24 mouse cellular contexts compared by ENCODE assay signal in genomic region chr9:27792994-27793393, GRCm38 (mm10). TPM values are rescaled to one million over a fixed set of nuclear protein-coding genes. Genes with fewer than 3 reads are reported as not detected.
DNase-seq lines count a peak whose midpoint lies in the region; ATAC-seq and TF ChIP-seq lines count a peak whose summit lies in the region.
"Had no signal": no experiment of that assay in that cellular context is flagged by ENCODE, and none has a peak within 500 bp of the region (broad histone marks: within the 10 kb centered on the region; RNA-seq: fewer than 3 reads in every experiment).

No protein-coding gene starts in this region.

- peak; percentile 65 for TF ChIP-seq CTCF in layer of hippocampus, adult 2 months (conservative IDR thresholded peaks at IDR 0.05)
- peak; percentile 50 for TF ChIP-seq CTCF in hindbrain, postnatal 0 days (IDR thresholded peaks at IDR 0.05; ENCODE audit: low read depth)

- no peaks in the 10 kb centered on the region for H3K9me3 ChIP-seq in forebrain, embryonic 16.5 days (ENCODE audit: control insufficient read depth, low read length)
- H3K9me3 ChIP-seq in forebrain, embryonic 10.5 days = no peaks in the 10 kb centered on the region
- H3K9me3 ChIP-seq in hindbrain, postnatal 0 days (ENCODE audit: low read length) = no peaks in the 10 kb centered on the region
- H3K9me3 ChIP-seq: embryonic facial prominence, embryonic 12.5 days; limb, embryonic 13.5 days; liver, embryonic 12.5 days; midbrain, embryonic 12.5 days had no signal

- H3K9ac ChIP-seq in forebrain, embryonic 16.5 days (replicated peaks; ENCODE audit: low read depth, low read length) = no peak overlapping the region
- no peak overlapping the region for H3K9ac ChIP-seq in hindbrain, postnatal 0 days (replicated peaks; ENCODE audit: low read length)
- H3K9ac ChIP-seq: embryonic facial prominence, embryonic 12.5 days; limb, embryonic 13.5 days; liver, embryonic 12.5 days; midbrain, embryonic 12.5 days had no signal

- H3K36me3 ChIP-seq in forebrain, embryonic 16.5 days (ENCODE audit: control insufficient read depth, insufficient read depth) = no peaks in the 10 kb centered on the region
- no peaks in the 10 kb centered on the region for H3K36me3 ChIP-seq in forebrain, embryonic 10.5 days (replicated peaks)
- no peaks in the 10 kb centered on the region for H3K36me3 ChIP-seq in hindbrain, postnatal 0 days (ENCODE audit: insufficient read depth, low read length)
- H3K36me3 ChIP-seq: embryonic facial prominence, embryonic 12.5 days; limb, embryonic 13.5 days; liver, embryonic 12.5 days; midbrain, embryonic 12.5 days had no signal

- H3K27me3 ChIP-seq in forebrain, embryonic 16.5 days (replicated peaks; ENCODE audit: control insufficient read depth, insufficient read depth, low read length) = 0 out of 2 replicates have a peak, but pooled peaks cover 4% of the 10 kb centered on the region
- H3K27me3 ChIP-seq in forebrain, embryonic 10.5 days (ENCODE audit: poor library complexity, severe bottlenecking) = peaks cover 53% of the 10 kb centered on the region
- no peaks in the 10 kb centered on the region for H3K27me3 ChIP-seq in hindbrain, postnatal 0 days (ENCODE audit: insufficient read depth, low read length)

- H3K27ac ChIP-seq in forebrain, embryonic 16.5 days (ENCODE audit: low read length) = no peak overlapping the region
- no peak overlapping the region for H3K27ac ChIP-seq in forebrain, embryonic 10.5 days
- peak overlapping the region; percentile 98 for H3K27ac ChIP-seq in layer of hippocampus, adult 2 months
- no peak overlapping the region for H3K27ac ChIP-seq in hindbrain, postnatal 0 days
- H3K27ac ChIP-seq: embryonic facial prominence, embryonic 12.5 days; heart, adult 2 months; kidney, postnatal 0 days; limb, embryonic 13.5 days; liver, embryonic 12.5 days; midbrain, embryonic 12.5 days had no signal

- H3K4me3 ChIP-seq in forebrain, embryonic 16.5 days (replicated peaks; ENCODE audit: low read length) = 0 out of 2 replicates have a peak overlapping the region, but pooled peaks have one; percentile 8
- no peak overlapping the region for H3K4me3 ChIP-seq in forebrain, embryonic 10.5 days
- H3K4me3 ChIP-seq in layer of hippocampus, adult 2 months = peak overlapping the region; percentile 78
- peak overlapping the region; percentile 3; the same call in 1 of the 2 replicates for H3K4me3 ChIP-seq in hindbrain, postnatal 0 days (ENCODE audit: low read length)
- H3K4me3 ChIP-seq: embryonic facial prominence, embryonic 12.5 days; heart, adult 2 months; limb, embryonic 13.5 days; liver, embryonic 12.5 days; midbrain, embryonic 12.5 days had no signal

- H3K4me1 ChIP-seq in forebrain, embryonic 16.5 days (replicated peaks; ENCODE audit: control insufficient read depth, insufficient read depth, low read length) = peaks cover 5% of the 10 kb centered on the region; the same call in 1 of the 2 replicates
- peaks cover 13% of the 10 kb centered on the region for H3K4me1 ChIP-seq in forebrain, embryonic 10.5 days
- H3K4me1 ChIP-seq in hindbrain, postnatal 0 days (ENCODE audit: insufficient read depth, low read length) = no peaks in the 10 kb centered on the region
- H3K4me1 ChIP-seq: liver, embryonic 12.5 days had no signal

- peak overlapping the region; percentile 35 for H3K4me2 ChIP-seq in forebrain, embryonic 16.5 days (ENCODE audit: low read length)
- peak overlapping the region; percentile 69 for H3K4me2 ChIP-seq in hindbrain, postnatal 0 days (ENCODE audit: low read depth, low read length)
- H3K4me2 ChIP-seq: embryonic facial prominence, embryonic 12.5 days; limb, embryonic 13.5 days; liver, embryonic 12.5 days; midbrain, embryonic 12.5 days had no signal

- WGBS in forebrain, embryonic 16.5 days = 77% methylated on average over 3 of the region's 3 CpGs
- 63% methylated on average over 3 of the region's 3 CpGs for WGBS in forebrain, embryonic 10.5 days
- 78% methylated on average over 3 of the region's 3 CpGs for WGBS in hindbrain, postnatal 0 days

- no peak for DNase-seq in forebrain, embryonic 10.5 days (ENCODE audit: extremely low spot score, low spot score)
- DNase-seq in layer of hippocampus, adult 2 months (ENCODE audit: low spot score in 2 of 2) = no peak
- DNase-seq in layer of hippocampus, adult 8-10 months (ENCODE audit: low spot score in 2 of 2) = no peak
- DNase-seq in brain, adult 2 months (ENCODE audit: low read depth, low spot score) = peak; percentile 37
- peak; percentile 29 for DNase-seq in hindbrain, postnatal 0 days (ENCODE audit: low spot score)
- DNase-seq in right cerebral cortex, adult 18-20 months = no peak
- DNase-seq: adrenal gland, postnatal 14 days; cerebellum, adult 11-12 months; gastrocnemius, postnatal 25 days; heart, adult 2 months; kidney, adult 18-20 months; layer of hippocampus, postnatal 36 days; lung, adult 18-20 months; lung, postnatal 10 days; retina, postnatal 1 day had no signal

- ATAC-seq in forebrain, embryonic 16.5 days = no peak
- no peak for ATAC-seq in hindbrain, postnatal 0 days
- ATAC-seq: CD4-positive, CD25-positive, alpha-beta regulatory T cell, adult 4 months; forebrain, embryonic 14.5 days; inflammation-experienced regulatory T-cells, adult 6 months; liver, embryonic 12.5 days had no signal

RNA-seq across cellular contexts. Expression of gene Opcml, which starts 2.4 kb away (rescaled TPM):
- 66.7 and 88.6 TPM in 2 replicates for polyA plus RNA-seq in forebrain, embryonic 16.5 days (2015; fragmentation: Nextera tagmentation; extraction: Ambion mirVana)
- polyA plus RNA-seq in forebrain, embryonic 10.5 days (2016; fragmentation: Nextera tagmentation; extraction: Ambion mirVana) = 1.1 and 1.4 TPM in 2 replicates
- total RNA-seq in layer of hippocampus, adult 2 months (2021) = 100 to 1,000 TPM; 252 to 259 TPM
- 100 to 1,000 TPM; 229 to 268 (median 247) TPM for total RNA-seq in layer of hippocampus, adult 8-10 months (2022)
- 88.2 and 102 TPM in 2 replicates for total RNA-seq in hindbrain, postnatal 0 days (2014; rRNA removed)
- 48.3 and 51.3 TPM in 2 replicates for polyA plus RNA-seq in hindbrain, postnatal 0 days (2015; fragmentation: Nextera tagmentation; extraction: Ambion mirVana)
- polyA plus RNA-seq: CD4-positive, CD25-positive, alpha-beta regulatory T cell, adult 4 months had no signal

Comparison
In these comparisons a context has a peak if more than half of its experiments do, and no peak if none do; other contexts are left out.
1. DNase-seq: peak in brain, adult 2 months (single experiment) and hindbrain, postnatal 0 days (single experiment); none in forebrain, embryonic 10.5 days (single experiment), layer of hippocampus, adult 2 months (0 of 2), layer of hippocampus, adult 8-10 months (0 of 2) and right cerebral cortex, adult 18-20 months (single experiment).